Mouse (Mus musculus) lung, postnatal 36 days (tissue): ENCODE measurements around the gene Eif3a.
A peak's percentile ranks its signal among the peaks of the same experiment; 100 is the strongest.

Source experiments
- DNase-seq: peaks from one replicate; pipeline ENCODE4 v3.0.0; 2022; ENCODE audit warnings: mixed read lengths

Eif3a gene

GRCm38 (mm10) chr19:60790551-60791161 lies at the start of gene Eif3a:
Gene Eif3a, minus strand, starts transcription at chr19:60790658.
- peak; percentile 95 for DNase-seq

DNA sequence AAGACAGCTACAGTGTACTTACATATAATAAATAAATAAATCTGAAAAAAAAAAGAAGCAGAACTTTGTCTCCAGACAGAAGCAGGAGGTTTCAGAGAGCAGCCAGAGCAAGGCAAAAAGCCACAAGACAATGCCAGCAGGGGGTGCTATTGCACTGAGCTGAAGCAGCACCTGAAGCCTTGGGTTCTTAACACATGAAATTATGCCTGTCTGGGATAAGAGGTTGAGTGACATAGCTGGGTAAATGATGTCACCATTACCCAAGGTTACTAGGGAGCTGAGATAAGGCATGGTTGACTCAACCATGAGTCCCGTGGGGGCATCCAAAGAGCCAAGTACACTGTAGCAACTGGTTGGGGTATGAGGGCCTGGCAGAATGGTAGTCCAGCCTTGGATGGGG lies 47.3 kb upstream of the Eif3a start:
- DNase-seq, result peak; percentile 85

- DNase-seq, result peak; percentile 7
Observed at GRCm38 (mm10) chr19:60818677-60819076, 28.2 kb upstream of the Eif3a start.

GRCm38 (mm10) chr19:60813133-60813532 lies 22.7 kb upstream of the Eif3a start:
- no peak for DNase-seq

DNA sequence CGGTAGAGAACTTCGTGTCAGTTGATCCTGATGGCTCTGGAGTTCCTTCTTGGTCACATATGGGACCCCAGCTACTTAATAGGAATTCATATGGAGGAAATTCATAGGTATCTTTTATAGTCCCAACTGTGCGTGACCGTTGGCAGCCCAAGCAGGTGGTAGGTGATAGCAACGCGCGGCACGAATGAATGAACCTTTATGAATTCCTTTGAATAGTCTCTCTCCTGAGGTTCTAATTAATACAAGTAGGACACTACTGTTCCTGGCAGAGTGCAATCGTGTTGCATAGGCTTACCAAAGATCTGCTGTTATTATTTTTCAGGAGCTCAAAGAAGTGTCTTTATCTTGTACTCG lies 21.6 kb upstream of the Eif3a start:
- DNase-seq, result no peak

- peak; percentile 96 for DNase-seq
Observed at GRCm38 (mm10) chr19:60811098-60812035, 20.9 kb upstream of the Eif3a start, which contains the start of gene Fam45a. Gene Fam45a, plus strand, starts transcription at chr19:60811585.

DNA sequence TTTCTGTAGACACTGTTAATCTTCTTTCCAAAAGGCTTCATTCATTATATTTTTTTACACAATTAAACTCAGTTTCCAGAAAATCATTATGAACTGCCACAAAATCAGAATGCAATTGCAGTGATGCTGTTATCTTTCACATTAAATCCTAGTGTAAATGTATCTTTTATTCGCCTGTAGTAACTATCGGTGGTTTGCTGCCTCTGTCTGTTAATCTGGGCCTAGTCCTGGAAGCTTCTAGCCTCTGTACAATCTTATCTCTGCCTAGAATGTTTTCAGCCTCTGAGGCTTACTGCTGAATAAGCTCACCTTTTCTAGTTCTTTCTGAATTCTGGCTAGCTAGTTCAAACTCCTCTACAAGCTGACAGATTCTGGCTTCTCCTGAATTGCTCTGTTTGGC lies 19.5 kb upstream of the Eif3a start:
- DNase-seq, result no peak

- DNase-seq, result no peak
Observed at GRCm38 (mm10) chr19:60804903-60805302, 14.4 kb upstream of the Eif3a start.

DNA sequence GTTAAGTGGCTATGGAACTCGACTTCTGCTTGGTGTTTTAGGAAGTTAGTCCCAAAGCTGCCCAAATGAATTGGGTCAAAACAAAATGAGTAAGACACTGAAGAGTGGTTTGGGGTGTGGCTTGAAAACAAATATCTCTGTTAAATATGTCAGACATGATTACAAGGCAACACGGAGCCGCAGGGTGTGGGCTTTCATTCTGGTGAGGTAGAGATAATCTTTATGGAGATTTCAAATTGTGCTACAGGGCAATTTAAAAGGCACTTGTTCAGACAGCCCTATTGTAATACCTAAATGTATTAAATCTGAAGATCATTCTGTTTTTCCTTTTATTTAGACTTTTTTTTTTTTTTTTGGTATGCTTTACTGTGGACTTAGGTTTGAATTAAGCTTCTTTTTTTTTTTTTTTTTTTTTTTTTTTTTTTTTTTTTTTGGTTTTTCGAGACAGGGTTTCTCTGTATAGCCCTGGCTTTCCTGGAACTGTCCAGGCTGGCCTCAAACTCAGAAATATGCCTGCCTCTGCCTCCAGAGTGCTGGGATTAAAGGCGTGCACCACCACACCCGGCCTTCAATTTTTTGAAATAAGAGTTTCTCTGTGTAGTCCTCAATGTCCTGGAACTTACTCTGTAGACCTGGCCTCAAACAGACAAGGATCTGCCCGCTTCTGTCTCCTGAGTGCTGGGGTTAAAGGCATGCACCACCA lies 9.6 kb upstream of the Eif3a start:
- DNase-seq, result no peak

GRCm38 (mm10) chr19:60797415-60797814 lies 7.0 kb upstream of the Eif3a start:
- no peak for DNase-seq

- peak; percentile 76 for DNase-seq
Observed at GRCm38 (mm10) chr19:60795244-60795643, 4.8 kb upstream of the Eif3a start.

DNA sequence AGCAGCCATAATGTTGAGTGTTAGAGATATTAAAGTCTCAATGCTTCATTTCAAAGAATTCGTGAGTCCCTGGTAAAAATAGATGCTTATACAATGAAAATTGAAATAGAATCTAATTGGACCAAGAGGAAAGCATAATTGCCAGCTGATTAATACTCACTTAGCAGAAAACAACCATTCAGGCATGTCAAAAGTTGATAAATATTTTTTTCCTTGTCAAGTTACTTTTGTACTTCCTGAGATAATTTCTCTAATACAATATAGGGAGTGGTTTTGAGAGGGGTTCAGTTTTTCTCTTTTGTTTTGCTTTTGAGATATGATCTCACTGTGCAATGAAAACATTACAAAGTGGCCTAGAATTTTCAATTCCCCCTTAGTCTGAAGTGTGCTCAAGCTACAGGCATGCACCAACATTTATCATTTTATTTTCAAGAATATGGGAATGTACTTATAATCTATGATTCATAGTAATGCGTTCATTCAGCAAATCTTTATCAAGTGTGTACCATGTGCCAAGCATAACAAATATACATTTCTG lies 2.8 kb upstream of the Eif3a start:
- no peak for DNase-seq

DNA sequence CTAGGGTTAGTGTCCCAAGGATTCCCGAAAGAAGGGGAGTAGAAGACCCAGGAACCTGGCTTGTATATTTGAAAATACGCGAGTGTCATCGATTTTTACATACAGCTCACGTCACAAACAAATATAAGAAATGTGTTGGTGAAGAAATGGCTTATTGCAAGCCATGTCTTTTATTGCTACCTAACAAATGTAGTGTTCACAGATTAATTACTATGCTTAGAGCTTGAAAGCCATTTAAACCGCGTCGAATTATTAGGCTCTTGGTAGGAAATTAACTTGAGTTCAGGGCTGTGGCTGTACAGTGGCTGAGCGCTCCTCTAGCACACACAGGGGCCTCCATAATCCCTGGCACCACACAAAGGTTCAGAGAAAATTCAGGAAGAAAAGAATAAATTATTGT lies 706 bp upstream of the Eif3a start:
- DNase-seq, result no peak

GRCm38 (mm10) chr19:60789919-60790506 lies 445 bp downstream of the Eif3a start:
- peak; percentile 51 for DNase-seq

GRCm38 (mm10) chr19:60789452-60789851 lies 1.0 kb downstream of the Eif3a start:
- no peak for DNase-seq

GRCm38 (mm10) chr19:60788214-60788960 lies 2.1 kb downstream of the Eif3a start:
- DNase-seq, result no peak

DNA sequence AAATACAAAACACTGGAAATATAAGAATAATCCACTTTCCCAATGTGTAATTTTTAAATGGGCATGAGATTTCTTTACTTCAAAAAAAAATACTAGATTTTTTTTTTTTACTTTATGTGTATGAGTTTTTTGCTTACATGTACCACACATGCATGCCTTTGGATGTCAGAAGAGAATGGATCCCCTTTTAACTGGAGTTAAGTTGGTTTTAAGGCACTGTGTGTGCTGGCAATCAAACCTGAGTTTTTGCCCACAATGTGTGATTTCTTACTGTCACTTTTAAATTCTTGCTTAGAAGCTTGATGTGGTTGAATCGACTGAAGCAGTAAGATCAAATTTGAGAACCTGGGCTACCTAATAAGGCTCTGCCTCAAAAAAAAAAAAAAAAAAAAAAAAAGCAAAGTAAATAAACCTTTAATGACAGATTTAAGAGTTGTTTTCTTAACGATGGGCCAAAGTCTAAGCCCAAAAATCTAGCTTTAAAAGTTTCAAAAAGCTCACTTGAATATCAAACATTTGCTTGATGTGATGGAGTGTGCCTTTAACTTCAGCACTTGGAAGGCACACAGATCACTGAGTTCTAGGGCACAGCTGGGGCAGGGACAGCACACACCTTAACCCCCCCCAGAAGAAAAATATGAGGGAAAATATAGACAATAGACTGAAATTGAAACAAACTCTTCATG lies 2.9 kb downstream of the Eif3a start:
- no peak for DNase-seq

DNA sequence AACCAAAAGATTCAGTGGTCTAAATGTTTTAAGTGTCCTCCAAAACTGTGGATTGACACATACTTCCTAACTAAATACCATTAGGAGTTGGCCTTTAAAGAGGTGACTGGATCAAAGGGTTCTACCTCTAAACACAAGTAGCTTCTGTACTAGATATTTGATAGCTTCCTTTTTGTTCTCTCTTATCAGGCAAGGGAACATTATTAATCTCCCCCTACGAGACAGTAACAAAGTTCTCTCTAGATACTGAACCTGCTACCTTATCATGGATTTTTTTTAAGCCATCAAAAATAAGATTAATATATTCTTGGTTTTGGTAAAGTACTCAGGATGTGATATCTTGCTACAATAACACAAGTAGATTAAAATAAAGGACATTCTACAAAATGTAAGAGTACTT lies 5.7 kb downstream of the Eif3a start:
- no peak for DNase-seq

- DNase-seq, result no peak
Observed at GRCm38 (mm10) chr19:60782034-60782433, 8.4 kb downstream of the Eif3a start.

GRCm38 (mm10) chr19:60773366-60773765 lies 17.1 kb downstream of the Eif3a start:
- no peak for DNase-seq
